Mouse (Mus musculus) brain, adult 2 months (tissue): Measurements from ENCODE around the gene Ube2o.

ENCODE experiments used
- DNase-seq: peaks from one replicate; pipeline ENCODE4 v3.0.0; 2011; ENCODE audit warnings: low read depth, low spot score

The Ube2o gene

DNA sequence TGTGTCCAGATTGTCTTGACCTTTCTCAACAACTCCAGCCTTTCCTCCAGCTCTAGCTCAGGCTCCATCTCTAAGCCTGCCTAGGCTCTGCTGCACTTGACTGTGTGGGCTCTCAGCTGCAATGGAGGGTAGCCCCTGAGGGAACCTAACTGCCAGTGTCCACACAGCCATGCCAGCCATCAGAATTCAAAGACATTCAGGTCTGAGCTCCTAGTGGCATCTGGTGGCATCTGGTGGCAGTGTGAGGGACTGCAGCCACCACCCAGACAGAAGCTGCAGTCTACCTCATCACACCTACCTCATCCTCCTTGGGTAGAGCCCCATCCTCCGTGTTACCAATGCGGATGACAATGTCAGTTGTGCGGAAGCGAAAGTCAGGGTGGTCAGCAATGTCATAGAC is 38.1 kb downstream of the Ube2o start:
- peak; percentile 72 for DNase-seq

DNA sequence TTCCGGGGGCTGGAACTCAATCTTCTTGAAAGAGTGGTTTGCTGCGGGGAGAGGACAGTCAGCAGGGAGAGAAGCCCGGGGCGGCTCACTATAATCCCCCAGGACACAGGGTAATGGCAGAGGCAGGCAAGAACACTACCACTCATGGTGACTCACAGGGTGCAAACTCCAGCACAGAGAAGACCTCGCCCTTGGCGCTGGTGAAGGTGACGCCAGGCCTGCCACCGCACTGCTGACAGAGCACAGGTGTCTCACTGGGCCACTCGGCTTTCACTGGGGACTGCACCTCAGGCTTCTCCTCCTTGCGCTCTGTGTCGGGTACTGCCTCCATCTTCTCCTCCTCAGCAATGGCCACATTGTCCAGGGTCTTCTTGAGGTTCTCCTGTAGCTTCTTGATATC is 40.1 kb downstream of the Ube2o start:
- DNase-seq, result no peak

DNA sequence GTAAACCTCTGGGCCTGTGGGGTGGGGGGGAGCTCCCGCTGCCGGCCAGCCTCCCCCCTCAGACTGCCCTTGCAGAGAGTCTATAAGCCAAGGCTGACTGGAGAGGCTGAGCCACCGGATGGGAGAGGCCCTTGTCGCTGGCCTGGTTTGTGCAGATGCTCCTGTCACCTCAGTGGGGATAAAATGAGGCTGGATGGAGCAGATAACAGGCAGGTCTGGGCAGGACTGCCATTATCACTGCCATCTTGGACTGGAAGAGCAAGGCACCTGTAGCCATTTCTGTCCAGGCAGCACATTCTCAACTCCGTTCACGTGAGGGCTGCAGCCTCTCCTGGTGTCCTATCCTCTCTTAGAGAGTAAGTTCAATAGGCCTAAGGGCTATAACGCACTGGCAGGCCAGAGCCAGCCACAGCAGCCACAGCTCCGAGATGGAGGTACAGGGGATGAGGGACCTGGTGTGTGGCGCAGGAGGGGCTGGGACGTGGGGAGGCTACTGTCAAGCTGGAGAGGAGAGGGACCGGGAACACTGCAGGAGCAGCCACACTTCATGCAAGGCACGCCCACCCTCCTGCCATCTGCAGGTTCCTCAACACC is 43.0 kb downstream of the Ube2o start:
- DNase-seq, result no peak

- DNase-seq, result no peak
Observed at GRCm38 (mm10) chr11:116537388-116537787, 43.9 kb downstream of the Ube2o start.

GRCm38 (mm10) chr11:116536685-116537084 is 44.6 kb downstream of the Ube2o start:
- no peak for DNase-seq

DNA sequence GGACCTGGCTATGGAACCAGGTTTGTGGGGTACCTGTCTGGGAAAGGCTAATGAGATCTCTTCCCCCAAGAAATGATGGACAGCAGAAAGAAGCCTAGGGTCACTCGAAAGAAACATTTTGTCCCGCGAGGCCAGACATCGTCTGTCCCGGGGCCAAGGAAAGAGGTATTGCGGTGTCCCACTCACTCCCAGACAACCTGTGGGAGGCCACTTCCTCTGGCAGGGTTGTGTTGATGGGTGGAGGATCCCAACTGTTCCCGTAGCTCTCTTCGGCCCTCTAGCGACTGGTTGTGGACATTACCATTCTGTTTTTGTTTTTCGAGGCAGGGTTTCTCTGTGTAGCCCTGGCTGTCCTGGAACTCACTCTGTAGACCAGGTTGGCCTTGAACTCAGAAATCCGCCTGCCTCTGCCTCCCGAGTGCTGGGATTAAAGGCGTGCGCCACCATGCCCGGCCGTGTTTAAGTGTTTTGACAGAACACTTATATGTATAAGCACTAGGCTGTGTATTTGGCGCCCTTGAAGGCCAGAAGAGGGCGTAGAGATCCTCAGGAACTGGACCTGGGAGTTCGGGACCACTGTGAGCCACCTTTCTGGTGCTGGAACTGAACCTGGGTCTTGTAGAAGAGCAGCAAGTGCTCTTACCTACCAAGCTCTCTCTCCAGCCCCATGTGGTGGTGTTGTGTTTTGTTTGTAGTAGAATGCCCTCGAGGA is 46.9 kb downstream of the Ube2o start:
- peak; percentile 84 for DNase-seq

DNA sequence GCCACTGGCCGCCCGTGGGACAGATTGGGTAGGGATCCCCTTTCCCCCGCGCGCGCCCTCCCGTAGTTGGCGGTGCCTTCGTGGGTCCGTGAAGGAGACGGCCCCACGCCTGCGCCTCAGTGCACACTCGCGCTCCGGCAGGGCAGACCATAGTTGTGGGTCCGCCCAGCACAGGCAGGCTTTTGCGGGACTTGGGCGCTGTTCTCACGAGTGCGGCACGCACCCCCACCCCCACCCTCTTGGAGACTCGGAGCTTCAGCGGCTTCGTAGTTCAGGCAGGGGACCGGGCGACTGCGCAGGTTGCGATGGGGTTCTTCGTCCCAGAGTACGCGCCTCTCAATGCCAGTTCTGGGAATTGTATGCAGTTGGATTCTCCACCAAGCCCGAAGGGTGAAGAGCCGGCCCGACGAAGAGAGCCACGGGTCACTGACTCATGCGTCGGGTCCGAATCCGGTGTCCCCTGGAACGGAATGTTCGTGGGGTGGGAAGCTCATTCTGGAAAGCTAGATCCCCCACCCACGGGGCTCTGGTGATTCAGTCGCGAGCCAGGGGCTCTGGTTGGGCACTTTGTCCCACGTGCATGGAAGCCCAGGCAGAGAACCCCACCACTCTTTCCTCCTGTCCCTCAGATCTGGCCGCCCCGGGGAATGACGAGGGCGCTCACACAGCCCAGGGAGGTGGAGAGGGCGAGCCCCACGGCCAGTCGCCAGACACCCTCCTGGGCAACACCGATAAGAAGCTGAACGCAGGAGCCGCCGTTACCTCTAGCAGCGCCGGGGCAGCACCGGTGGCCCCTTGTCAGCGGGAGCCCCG is 47.7 kb downstream of the Ube2o start:
- DNase-seq, result no peak

GRCm38 (mm10) chr11:116532810-116533338 is 48.4 kb downstream of the Ube2o start:
- no peak for DNase-seq

- no peak for DNase-seq
Observed at GRCm38 (mm10) chr11:116532262-116532809, 48.9 kb downstream of the Ube2o start.

DNA sequence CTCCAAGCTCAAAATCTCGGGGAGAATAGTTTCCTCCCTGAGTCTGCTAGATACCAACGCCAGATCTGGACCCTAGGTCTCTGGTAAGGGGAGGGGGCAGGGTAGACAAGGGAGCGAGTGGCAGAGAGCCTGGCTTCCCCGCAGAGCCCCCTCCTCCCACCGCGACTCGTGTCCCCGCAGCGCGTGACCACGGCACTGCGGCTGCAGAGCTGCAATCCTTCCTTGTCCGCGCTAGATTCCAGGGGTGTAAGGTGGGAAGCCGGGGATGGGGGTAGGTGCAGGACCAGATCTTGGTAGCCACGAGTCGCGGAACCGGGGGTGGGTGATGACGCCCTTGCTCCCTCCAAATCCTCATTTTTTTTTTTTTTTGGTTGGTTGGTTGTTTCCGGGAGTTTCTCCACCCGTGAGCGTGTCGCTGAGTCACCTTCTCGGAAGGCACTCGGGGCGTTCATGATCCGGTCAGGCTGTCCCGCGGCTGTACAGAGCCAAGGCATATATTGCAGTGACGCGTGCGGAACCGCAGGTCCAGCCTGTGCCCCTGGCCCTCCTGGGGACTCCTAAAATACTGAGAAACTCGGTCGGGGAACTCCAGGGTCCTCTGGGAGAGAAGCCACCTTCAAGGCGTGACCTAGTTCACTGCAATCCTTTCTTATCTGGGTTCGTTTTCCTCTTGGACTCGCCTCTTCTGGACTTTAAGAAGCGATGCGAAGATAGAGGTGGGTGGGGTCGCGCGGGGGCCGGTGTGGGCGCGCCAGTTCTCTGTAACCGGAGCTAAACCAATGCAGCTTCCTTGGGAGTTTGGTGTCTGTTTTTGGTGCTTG is 49.7 kb downstream of the Ube2o start:
- DNase-seq, result no peak

DNA sequence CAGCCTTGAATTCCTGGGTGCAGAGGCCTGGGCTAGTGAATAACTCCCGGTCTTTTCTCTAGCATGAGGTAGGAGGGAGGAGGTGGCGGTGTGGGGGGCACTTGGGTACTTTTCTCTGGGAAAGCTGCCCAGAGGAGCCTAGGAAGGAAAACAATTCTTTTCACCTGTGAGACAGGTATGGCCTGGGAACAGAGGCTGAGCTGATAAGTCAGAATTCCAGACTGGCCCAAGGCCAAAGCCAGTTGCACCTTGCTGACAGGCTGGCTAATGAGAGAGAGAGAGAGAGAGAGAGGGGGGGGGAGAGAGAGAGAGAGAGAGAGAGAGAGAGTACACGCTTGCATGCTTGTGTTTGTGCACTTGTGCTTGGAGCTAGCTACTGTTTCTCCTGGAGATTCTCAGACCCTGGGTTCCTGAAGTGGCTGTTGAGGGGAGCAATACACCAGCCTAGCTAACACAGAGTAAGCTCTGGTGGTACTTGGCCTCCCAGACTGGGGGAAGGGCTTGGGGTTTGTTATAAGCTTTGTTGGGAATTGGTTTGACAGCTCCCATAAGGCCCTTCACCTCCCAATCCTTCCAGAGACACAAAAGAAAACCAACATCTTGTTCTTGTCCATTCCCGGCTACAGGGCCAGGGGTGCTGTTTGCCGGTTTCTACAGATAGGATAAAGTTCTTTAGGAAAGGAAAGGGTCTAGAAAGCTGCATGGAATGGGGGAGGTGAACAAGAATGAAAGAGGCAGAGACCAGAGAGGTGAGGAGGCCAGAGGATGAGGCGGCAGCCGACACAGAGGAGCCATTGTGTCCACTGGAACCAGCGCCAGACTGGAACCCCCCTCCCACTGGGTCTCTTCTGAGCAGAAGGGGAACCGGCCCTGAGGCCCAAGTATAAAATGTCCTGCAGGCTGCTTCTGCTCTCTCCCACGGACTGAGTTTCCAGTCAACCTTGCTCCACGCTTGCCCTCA is 50.8 kb downstream of the Ube2o start, which contains the start of gene Sphk1:
Gene Sphk1 (plus strand): TSS at position 739 of the 961 bp plus-strand sequence.
- DNase-seq, result no peak

DNA sequence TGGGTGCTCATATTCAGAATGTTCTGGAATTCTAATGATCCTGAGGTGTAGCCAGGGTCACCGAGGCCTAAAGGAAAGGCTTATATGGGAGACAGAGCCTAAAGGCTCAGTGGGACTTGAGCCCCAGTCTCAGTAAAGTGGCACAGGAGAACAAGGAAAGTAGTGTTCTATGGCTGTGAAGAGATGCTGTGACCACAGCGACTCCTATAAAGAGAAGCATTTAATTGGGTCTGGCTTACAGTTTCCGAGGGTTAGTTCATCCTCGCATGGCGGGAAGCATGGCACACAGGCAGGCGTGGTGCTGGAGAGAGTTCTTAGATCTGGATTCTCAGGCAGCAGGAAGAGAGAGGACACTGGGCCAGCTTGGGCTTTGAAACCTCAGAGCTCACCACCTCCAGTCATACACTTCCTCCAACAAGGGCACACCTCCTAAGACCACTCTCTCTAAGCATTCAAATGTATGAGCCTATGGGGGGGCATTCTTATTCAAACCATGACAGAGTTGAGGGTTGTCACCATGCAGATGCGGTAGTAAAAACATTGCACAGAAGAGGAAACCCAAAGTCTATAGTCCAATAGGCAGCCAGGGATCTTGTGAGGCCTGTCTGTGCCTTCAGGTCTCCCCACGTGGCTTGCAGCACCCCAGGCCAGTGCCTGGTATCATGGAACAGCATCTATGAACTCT is 52.5 kb downstream of the Ube2o start:
- no peak for DNase-seq

DNA sequence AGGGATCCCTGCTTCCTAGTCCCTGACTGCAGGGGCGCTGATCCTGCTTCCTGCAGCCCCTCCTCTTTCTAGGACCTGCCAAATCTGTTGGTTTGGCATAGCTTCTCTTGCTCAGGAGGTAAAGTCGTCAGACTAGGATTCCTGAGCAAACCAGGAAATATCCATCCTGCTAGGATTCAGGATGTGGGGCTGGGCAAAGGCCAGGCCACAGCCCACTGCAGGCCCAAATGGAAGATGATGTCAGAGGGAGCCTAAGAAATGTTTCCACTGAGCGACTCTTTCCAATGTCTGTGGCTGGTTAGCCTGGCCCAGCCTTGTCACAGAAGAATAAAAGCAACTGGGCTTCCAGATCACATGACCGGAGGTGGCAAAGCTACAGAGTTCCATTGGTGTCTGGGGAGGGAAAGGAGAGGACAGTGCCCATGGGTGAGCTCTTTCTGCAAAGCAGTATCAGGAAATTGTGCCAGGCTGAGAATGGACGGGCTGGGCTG is 57.5 kb downstream of the Ube2o start:
- DNase-seq, result no peak

- DNase-seq, result peak; percentile 47
Observed at GRCm38 (mm10) chr11:116522886-116523698, 58.2 kb downstream of the Ube2o start.

- DNase-seq, result no peak
Observed at GRCm38 (mm10) chr11:116522046-116522445, 59.2 kb downstream of the Ube2o start.

GRCm38 (mm10) chr11:116521143-116521542 is 60.1 kb downstream of the Ube2o start:
- no peak for DNase-seq

DNA sequence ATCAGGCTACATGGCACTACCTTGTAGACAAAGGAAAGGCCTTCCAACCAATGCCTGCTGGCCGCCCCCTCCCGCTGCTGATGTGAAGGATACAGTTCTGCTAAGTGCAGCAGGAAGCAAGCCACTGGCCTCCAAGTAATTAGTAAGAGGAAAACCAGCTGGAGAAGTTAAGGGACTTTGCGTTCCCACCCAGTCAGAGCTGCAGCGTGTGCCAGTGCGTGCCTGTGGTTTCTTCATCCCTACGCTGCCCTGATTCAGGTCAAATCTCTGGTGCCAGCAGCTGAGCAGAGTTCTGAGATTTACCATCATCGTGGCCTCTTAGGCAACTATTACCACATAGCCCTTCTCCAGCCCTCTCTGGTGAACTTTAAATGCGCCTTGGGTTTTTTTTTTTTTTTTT is 62.8 kb downstream of the Ube2o start:
- no peak for DNase-seq

DNA sequence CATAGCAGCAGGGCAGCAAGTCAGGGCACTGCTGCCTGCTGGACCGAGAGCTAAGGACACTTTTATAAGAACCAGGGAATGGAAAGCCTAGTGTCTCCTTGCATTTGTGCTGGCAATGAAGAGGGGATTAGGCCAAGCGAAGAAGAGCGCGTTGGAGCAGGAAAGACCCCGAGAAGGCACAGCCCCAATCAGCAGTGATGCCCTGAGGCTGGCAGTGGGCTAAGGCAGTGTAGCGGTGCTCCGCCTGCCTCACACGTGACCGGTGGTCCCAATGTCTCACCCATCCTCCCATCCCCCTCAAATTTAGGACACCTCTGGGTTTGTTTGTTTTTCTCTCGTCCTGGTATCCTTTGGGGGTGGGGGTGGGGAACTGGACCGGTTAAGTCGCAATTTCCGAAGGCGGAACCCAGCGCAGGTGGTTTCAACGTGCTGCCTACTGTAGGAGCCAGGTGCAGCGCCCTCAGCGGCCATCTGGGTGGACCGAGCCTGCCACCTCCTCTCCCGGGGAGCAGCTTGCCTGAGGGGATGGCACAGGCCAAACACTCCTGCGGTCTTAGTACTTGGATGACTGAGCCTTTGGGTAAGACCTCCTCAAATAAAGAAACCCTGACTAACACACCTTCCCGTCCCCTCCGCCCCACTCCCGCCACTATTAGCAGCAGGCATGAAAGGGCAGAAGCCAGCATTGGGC is 65.8 kb downstream of the Ube2o start:
- DNase-seq, result no peak
